Mouse (Mus musculus) small intestine, adult 2 months (tissue): ENCODE measurements around the gene Rps6ka5. TPM values are rescaled to one million over a fixed set of nuclear protein-coding genes. Genes with fewer than 3 reads are reported as not detected.
A peak's percentile ranks its signal among the peaks of the same experiment; 100 is the strongest.

Source experiments
- H3K27ac ChIP-seq: fragments of 200-500 bp; 2 replicates; pipeline ENCODE4 v1.5.1; 2012; ENCODE audit warnings: low read depth, low read length, control low read depth, inconsistent platforms; ENCODE audit not compliant: insufficient read depth
- H3K27me3 ChIP-seq: fragments of 200-500 bp; 2 replicates; pipeline ENCODE4 v1.6.1; 2012; ENCODE audit warnings: mild to moderate bottlenecking, moderate library complexity, low read length, inconsistent platforms; ENCODE audit not compliant: control insufficient read depth, insufficient read depth
- H3K36me3 ChIP-seq: fragments of 200-500 bp; 2 replicates; pipeline ENCODE4 v1.6.1; 2012; ENCODE audit warnings: mild to moderate bottlenecking, low read length, control low read depth, inconsistent platforms; ENCODE audit not compliant: control insufficient read depth, insufficient read depth
- H3K4me1 ChIP-seq: fragments of 200-500 bp; 2 replicates; pipeline ENCODE4 v1.6.1; 2012; ENCODE audit warnings: low read length, inconsistent platforms, mixed read lengths; ENCODE audit not compliant: control insufficient read depth, insufficient read depth, insufficient read length
- H3K4me3 ChIP-seq: fragments of 200-500 bp; 2 replicates; pipeline ENCODE4 v1.5.1; 2012; ENCODE audit warnings: low read depth, mild to moderate bottlenecking, control low read depth, inconsistent platforms, low read length, moderate library complexity
- CTCF ChIP-seq: fragments of 200-500 bp; IDR thresholded peaks from 2 replicates; pipeline ENCODE4 v1.5.1; 2012; ENCODE audit warnings: low read depth, mild to moderate bottlenecking, control low read depth, inconsistent platforms, low read length, moderate library complexity, mixed read lengths; ENCODE audit not compliant: insufficient replicate concordance, insufficient read length; ENCODE audit errors: extremely low read depth
- POLR2A ChIP-seq: fragments of 200-500 bp; IDR thresholded peaks from 2 replicates; pipeline ENCODE4 v1.6.1; 2012; ENCODE audit warnings: low read depth, mild to moderate bottlenecking, control low read depth, inconsistent platforms, low read length, moderate library complexity
- WGBS: fragments of 180-500 bp; shearing (Covaris S2); methylation state at CpG from one replicate; pipeline ENCODE4 v1.1.7; 2018; 5-methylcytosine and 5-hydroxymethylcytosine counted together
- polyA plus RNA-seq: library from polyadenylated mRNA; depleted of rRNA; stranded (reverse); fragments of >200 nt; gene quantifications from 2 replicates; pipeline ENCODE4 v1.2.3, GENCODE M21; 2012

Gene Rps6ka5
- polyA plus RNA-seq, 1 experiment: 0.62 TPM

GRCm38 (mm10) chr12:100605596-100605995 is 121.2 kb downstream of the Rps6ka5 start:
- WGBS: 84% methylated on average over 3 of the region's 3 CpGs
- no peaks in the 10 kb centered on the region for H3K4me1 ChIP-seq

GRCm38 (mm10) chr12:100604540-100604939 is 122.2 kb downstream of the Rps6ka5 start:
- TF ChIP-seq POLR2A: no peak
- peak; percentile 88; the same call in 1 of the 2 replicates for TF ChIP-seq CTCF
- WGBS: 2% methylated on average over 1 of the region's 1 CpGs
- H3K27ac ChIP-seq: no peak overlapping the region
- no peak overlapping the region for H3K4me3 ChIP-seq
- H3K27me3 ChIP-seq: no peaks in the 10 kb centered on the region
- H3K36me3 ChIP-seq: no peaks in the 10 kb centered on the region
- H3K4me1 ChIP-seq: no peaks in the 10 kb centered on the region

More at GRCm38 (mm10) chr12:100605596-100605995, 121.2 kb downstream of the Rps6ka5 start:
- Histone ChIP-seq H3K4me3 (no peak overlapping the region), H3K36me3 (no peaks in the 10 kb centered on the region), H3K27me3 (no peaks in the 10 kb centered on the region), H3K27ac (no peak overlapping the region)
- no peak for TF ChIP-seq POLR2A

- no peaks in the 10 kb centered on the region for H3K4me1 ChIP-seq
- no peak overlapping the region for H3K4me3 ChIP-seq
- WGBS: 84% methylated on average over 3 of the region's 3 CpGs
- no peak overlapping the region for H3K27ac ChIP-seq
- no peak for TF ChIP-seq POLR2A
- no peak for TF ChIP-seq CTCF
- no peaks in the 10 kb centered on the region for H3K27me3 ChIP-seq
- no peaks in the 10 kb centered on the region for H3K36me3 ChIP-seq
Measured at GRCm38 (mm10) chr12:100594700-100595099, 132.1 kb downstream of the Rps6ka5 start.

GRCm38 (mm10) chr12:100586601-100587000 is 140.2 kb downstream of the Rps6ka5 start:
- 68% methylated on average over 2 of the region's 2 CpGs for WGBS
- TF ChIP-seq CTCF: no peak
- TF ChIP-seq POLR2A: no peak
- H3K36me3 ChIP-seq: no peaks in the 10 kb centered on the region
- H3K4me3 ChIP-seq: no peak overlapping the region
- H3K4me1 ChIP-seq: no peaks in the 10 kb centered on the region
- H3K27ac ChIP-seq: no peak overlapping the region
- H3K27me3 ChIP-seq: no peaks in the 10 kb centered on the region

GRCm38 (mm10) chr12:100579221-100579620 is 147.6 kb downstream of the Rps6ka5 start:
- H3K27me3 ChIP-seq: no peaks in the 10 kb centered on the region
- no peak for TF ChIP-seq CTCF
- TF ChIP-seq POLR2A: no peak
- no peak overlapping the region for H3K4me3 ChIP-seq
- H3K4me1 ChIP-seq: no peaks in the 10 kb centered on the region
- WGBS: 88% methylated on average over 2 of the region's 2 CpGs
- H3K27ac ChIP-seq: no peak overlapping the region
- H3K36me3 ChIP-seq: peaks cover under 1% of the 10 kb centered on the region; the same call in 1 of the 2 replicates

GRCm38 (mm10) chr12:100578291-100578690 is 148.5 kb downstream of the Rps6ka5 start:
- no peak overlapping the region for H3K27ac ChIP-seq
- TF ChIP-seq CTCF (no peak), POLR2A (no peak)
- H3K4me3 ChIP-seq: no peak overlapping the region
- H3K4me1 ChIP-seq: no peaks in the 10 kb centered on the region
- H3K27me3 ChIP-seq: no peaks in the 10 kb centered on the region
- WGBS: 53% methylated on average over 2 of the region's 2 CpGs
- H3K36me3 ChIP-seq: peaks cover 3% of the 10 kb centered on the region

- TF ChIP-seq POLR2A: no peak
- TF ChIP-seq CTCF: no peak
- H3K27ac ChIP-seq: no peak overlapping the region
- WGBS: 88% methylated on average over 3 of the region's 3 CpGs
- H3K4me3 ChIP-seq: no peak overlapping the region
- no peaks in the 10 kb centered on the region for H3K27me3 ChIP-seq
- no peaks in the 10 kb centered on the region for H3K4me1 ChIP-seq
- peaks cover 3% of the 10 kb centered on the region for H3K36me3 ChIP-seq
Measured at GRCm38 (mm10) chr12:100575739-100576138, 151.0 kb downstream of the Rps6ka5 start.
